Mouse (Mus musculus): Measurements from ENCODE around the gene B3gnt7. TPM values are rescaled to one million over a fixed set of nuclear protein-coding genes. Genes with fewer than 3 reads are reported as not detected.

B3gnt7 gene
- polyA plus RNA-seq, 1 experiment: 17.9 TPM

GRCm38 (mm10) chr1:86349696-86350095, 47.1 kb downstream of the B3gnt7 start:
- 91% methylated on average over 1 of the region's 1 CpGs for WGBS
- H3K27ac ChIP-seq (ENCODE audit: insufficient read depth, low read depth, low read length): no peak overlapping the region
- H3K27me3 ChIP-seq (ENCODE audit: control insufficient read depth, insufficient read depth, low read length): no peaks in the 10 kb centered on the region
- TF ChIP-seq CTCF (IDR thresholded peaks at IDR 0.05; ENCODE audit: extremely low read depth, insufficient read length, insufficient replicate concordance, low read depth, low read length): no peak
- TF ChIP-seq POLR2A (IDR thresholded peaks at IDR 0.05; ENCODE audit: low read depth, low read length): no peak
- peaks cover 57% of the 10 kb centered on the region for H3K36me3 ChIP-seq (ENCODE audit: control insufficient read depth, insufficient read depth, low read length)
- H3K4me1 ChIP-seq (ENCODE audit: control insufficient read depth, insufficient read depth, insufficient read length, low read length): no peaks in the 10 kb centered on the region; the same call in 1 of the 2 replicates
- H3K4me3 ChIP-seq (ENCODE audit: low read depth, low read length): no peak overlapping the region

DNA sequence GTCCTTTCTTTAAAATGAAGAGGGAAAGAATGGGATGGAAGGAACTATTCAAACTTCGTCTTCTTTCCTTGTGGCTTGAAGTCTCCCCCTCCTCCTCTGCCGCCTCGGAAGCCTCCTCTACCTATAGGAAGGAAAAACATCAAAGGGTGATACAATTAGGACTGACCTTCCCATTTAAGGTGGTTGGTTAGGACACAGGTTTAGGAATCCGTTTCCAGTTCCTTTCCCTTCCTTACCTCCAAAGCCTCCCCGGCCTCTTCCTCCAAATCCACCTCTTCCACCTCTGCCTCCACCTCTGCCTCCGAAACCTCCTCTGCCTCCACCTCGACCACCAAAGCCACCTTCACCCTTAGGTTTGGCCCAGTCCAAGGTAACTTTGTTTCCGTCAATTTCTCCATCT, 47.9 kb downstream of the B3gnt7 start:
- 83% methylated on average over 8 of the region's 8 CpGs for WGBS
- H3K4me3 ChIP-seq (ENCODE audit: low read depth, low read length): no peak overlapping the region
- no peaks in the 10 kb centered on the region; the same call in 1 of the 2 replicates for H3K4me1 ChIP-seq (ENCODE audit: control insufficient read depth, insufficient read depth, insufficient read length, low read length)
- no peak for TF ChIP-seq CTCF (IDR thresholded peaks at IDR 0.05; ENCODE audit: extremely low read depth, insufficient read length, insufficient replicate concordance, low read depth, low read length)
- no peak for TF ChIP-seq POLR2A (IDR thresholded peaks at IDR 0.05; ENCODE audit: low read depth, low read length)
- H3K36me3 ChIP-seq (ENCODE audit: control insufficient read depth, insufficient read depth, low read length): peaks cover 64% of the 10 kb centered on the region
- no peak overlapping the region for H3K27ac ChIP-seq (ENCODE audit: insufficient read depth, low read depth, low read length)
- no peaks in the 10 kb centered on the region for H3K27me3 ChIP-seq (ENCODE audit: control insufficient read depth, insufficient read depth, low read length)

GRCm38 (mm10) chr1:86354186-86354585, 51.6 kb downstream of the B3gnt7 start:
- H3K27me3 ChIP-seq (ENCODE audit: control insufficient read depth, insufficient read depth, low read length): no peaks in the 10 kb centered on the region
- TF ChIP-seq CTCF (IDR thresholded peaks at IDR 0.05; ENCODE audit: extremely low read depth, insufficient read length, insufficient replicate concordance, low read depth, low read length): no peak
- TF ChIP-seq POLR2A (IDR thresholded peaks at IDR 0.05; ENCODE audit: low read depth, low read length): no peak
- no peak overlapping the region for H3K27ac ChIP-seq (ENCODE audit: insufficient read depth, low read depth, low read length)
- WGBS: 80% methylated on average over 2 of the region's 2 CpGs
- no peak overlapping the region for H3K4me3 ChIP-seq (ENCODE audit: low read depth, low read length)
- peaks cover 69% of the 10 kb centered on the region for H3K36me3 ChIP-seq (ENCODE audit: control insufficient read depth, insufficient read depth, low read length)
- H3K4me1 ChIP-seq (ENCODE audit: control insufficient read depth, insufficient read depth, insufficient read length, low read length): peaks cover 3% of the 10 kb centered on the region; the same call in 1 of the 2 replicates

Other genes with a start within 250 kb of the B3gnt7 start
- gene Psmd1, start 238.4 kb upstream of the B3gnt7 start, polyA plus RNA-seq (2012; rRNA removed): 18.7 and 33.6 TPM in 2 replicates
- 0.53 and 0.99 TPM in 2 replicates for gene Htr2b, start 190.9 kb upstream of the B3gnt7 start, polyA plus RNA-seq (2012; rRNA removed)
- 0.30 TPM in 1 of 2 replicates, not detected in the other for gene Gm21972, start 169.2 kb upstream of the B3gnt7 start, polyA plus RNA-seq (2012; rRNA removed)
- gene Armc9, start 148.1 kb upstream of the B3gnt7 start, polyA plus RNA-seq (2012; rRNA removed): 1.2 and 1.4 TPM in 2 replicates
- 0.95 and 6.1 TPM in 2 replicates for gene Ncl, start 56.6 kb downstream of the B3gnt7 start, polyA plus RNA-seq (2012; rRNA removed)
- gene Nmur1, start 123.4 kb downstream of the B3gnt7 start, polyA plus RNA-seq (2012; rRNA removed): 5.6 and 11.1 TPM in 2 replicates
- gene Tex44, start 123.5 kb downstream of the B3gnt7 start, polyA plus RNA-seq (2012; rRNA removed): not detected in 2 replicates
- gene Ptma, start 223.9 kb downstream of the B3gnt7 start, polyA plus RNA-seq (2012; rRNA removed): 212 and 749 TPM in 2 replicates

All from small intestine, adult 2 months (tissue).